Mouse (Mus musculus) left cerebral cortex, adult 18-20 months (tissue): ENCODE data around the gene Lrrc8c. TPM values are rescaled to one million over a fixed set of nuclear protein-coding genes. Genes with fewer than 3 reads are reported as not detected.
"Not testable (repeated sequence)": the region's sequence is repeated elsewhere in the genome, so short reads cannot be mapped to it uniquely, and the experiment has no call there.

Experiments used
- DNase-seq, 2 experiments: peaks; one replicate each; pipeline ENCODE4 v3.0.0; 2021 to 2022; ENCODE audit warnings: low spot score in 2 of 2, mixed read lengths in 1 of 2
- total RNA-seq, 2 experiments: library from RNA; stranded (reverse); gene quantifications; 2 replicates each; pipeline ENCODE4 v1.2.3; 2021

Gene Lrrc8c
- total RNA-seq, 2 experiments from 2014 or later: 30.7 to 31.0 TPM

GRCm38 (mm10) chr5:105635576-105635975, 116.4 kb downstream of the Lrrc8c start:
- no peak for DNase-seq

- DNase-seq: no peak
Observed at GRCm38 (mm10) chr5:105636484-105637191, 117.5 kb downstream of the Lrrc8c start.

GRCm38 (mm10) chr5:105638266-105638665, 119.1 kb downstream of the Lrrc8c start:
- DNase-seq: not testable (repeated sequence)

GRCm38 (mm10) chr5:105638916-105639315, 119.7 kb downstream of the Lrrc8c start:
- DNase-seq: no peak

- DNase-seq: no peak
Observed at GRCm38 (mm10) chr5:105639363-105639762, 120.2 kb downstream of the Lrrc8c start.

- DNase-seq: no peak
Observed at GRCm38 (mm10) chr5:105642517-105642916, 123.3 kb downstream of the Lrrc8c start.

- no peak for DNase-seq
Observed at GRCm38 (mm10) chr5:105643276-105643675, 124.1 kb downstream of the Lrrc8c start.

GRCm38 (mm10) chr5:105644195-105644594, 125.0 kb downstream of the Lrrc8c start:
- DNase-seq: no peak

- no peak for DNase-seq
Observed at GRCm38 (mm10) chr5:105647094-105647493, 127.9 kb downstream of the Lrrc8c start.

- DNase-seq: no peak
Observed at GRCm38 (mm10) chr5:105648648-105649287, 129.6 kb downstream of the Lrrc8c start.

GRCm38 (mm10) chr5:105649514-105650001, 130.4 kb downstream of the Lrrc8c start:
- no peak for DNase-seq

- no peak for DNase-seq
Observed at GRCm38 (mm10) chr5:105650728-105651479, 131.7 kb downstream of the Lrrc8c start.

GRCm38 (mm10) chr5:105651561-105651991, 132.4 kb downstream of the Lrrc8c start:
- no peak for DNase-seq

GRCm38 (mm10) chr5:105654237-105655063, 135.3 kb downstream of the Lrrc8c start:
- DNase-seq: peak; percentile 87 to 90

- DNase-seq: no peak
Observed at GRCm38 (mm10) chr5:105655100-105655734, 136.0 kb downstream of the Lrrc8c start.

GRCm38 (mm10) chr5:105661894-105662293, 142.7 kb downstream of the Lrrc8c start:
- DNase-seq: no peak
